Comparison of ENCODE assay signal across 10 mouse cellular contexts in genomic region chr8:94574159-94574907, GRCm38 (mm10). TPM values are rescaled to one million over a fixed set of nuclear protein-coding genes. Genes with fewer than 3 reads are reported as not detected.
DNase-seq lines count a peak whose midpoint lies in the region; ATAC-seq and TF ChIP-seq lines count a peak whose summit lies in the region.
"Had no signal": no experiment of that assay in that cellular context is flagged by ENCODE, and none has a peak within 500 bp of the region (broad histone marks: within the 10 kb centered on the region; RNA-seq: fewer than 3 reads in every experiment).

No protein-coding gene starts in this region.

- TF ChIP-seq CTCF in stomach, postnatal 0 days (IDR thresholded peaks at IDR 0.05; ENCODE audit: low read depth), result no peak

- H3K27me3 ChIP-seq in midbrain, embryonic 14.5 days (ENCODE audit: control insufficient read depth, insufficient read depth, low read length), result no peaks in the 10 kb centered on the region
- H3K27me3 ChIP-seq in midbrain, embryonic 11.5 days (ENCODE audit: control insufficient read depth, insufficient read depth, low read length), result no peaks in the 10 kb centered on the region
- no peaks in the 10 kb centered on the region for H3K27me3 ChIP-seq in stomach, postnatal 0 days (ENCODE audit: control insufficient read depth, insufficient read depth, low read length)

- no peaks in the 10 kb centered on the region for H3K4me1 ChIP-seq in midbrain, embryonic 14.5 days (ENCODE audit: control insufficient read depth, insufficient read depth, low read length)
- H3K4me1 ChIP-seq in midbrain, embryonic 11.5 days (ENCODE audit: control insufficient read depth, insufficient read depth, low read length), result no peaks in the 10 kb centered on the region
- H3K4me1 ChIP-seq in stomach, postnatal 0 days (replicated peaks; ENCODE audit: control insufficient read depth, insufficient read depth), result no peaks in the 10 kb centered on the region

- peak; percentile 55 for DNase-seq in midbrain, embryonic 14.5 days
- DNase-seq in midbrain, embryonic 11.5 days (ENCODE audit: low spot score, missing footprints), result no peak
- peak; percentile 73 to 79 for DNase-seq in frontal cortex, postnatal 10 days (ENCODE audit: low spot score in 2 of 2)
- DNase-seq in left cerebral cortex, adult 8-10 months (ENCODE audit: low spot score in 2 of 2), result peak; percentile 30 to 84
- peak; percentile 77 for DNase-seq in right cerebral cortex, postnatal 4 days
- no peak for DNase-seq in stomach, postnatal 0 days (ENCODE audit: low spot score)
- DNase-seq in spleen, postnatal 14 days (ENCODE audit: low spot score in 2 of 2), result no peak
- DNase-seq in urinary bladder, postnatal 36 days (ENCODE audit: low spot score in 2 of 2), result no peak
- DNase-seq: heart, postnatal 36 days had no signal

- 80% methylated on average over 15 of the region's 16 CpGs for WGBS in midbrain, embryonic 14.5 days
- WGBS in midbrain, embryonic 11.5 days, result 90% methylated on average over 16 of the region's 16 CpGs
- 86% methylated on average over 16 of the region's 16 CpGs for WGBS in stomach, postnatal 0 days

- peaks cover 67% of the 10 kb centered on the region for H3K36me3 ChIP-seq in midbrain, embryonic 14.5 days (ENCODE audit: control insufficient read depth, insufficient read depth, low read length)
- peaks cover 17% of the 10 kb centered on the region for H3K36me3 ChIP-seq in midbrain, embryonic 11.5 days (ENCODE audit: control insufficient read depth, insufficient read depth, low read length)
- H3K36me3 ChIP-seq in stomach, postnatal 0 days (ENCODE audit: control insufficient read depth, insufficient read depth, low read length), result peaks cover 24% of the 10 kb centered on the region

- TF ChIP-seq EP300 in stomach, postnatal 0 days (optimal IDR thresholded peaks at IDR 0.05), result no peak

- no peak overlapping the region for H3K4me2 ChIP-seq in midbrain, embryonic 14.5 days (ENCODE audit: low read length)
- H3K4me2 ChIP-seq in midbrain, embryonic 11.5 days, result no peak overlapping the region
- H3K4me2 ChIP-seq in stomach, postnatal 0 days (replicated peaks; ENCODE audit: low read depth), result no peak overlapping the region

- H3K4me3 ChIP-seq in midbrain, embryonic 14.5 days (replicated peaks; ENCODE audit: low read depth, low read length), result no peak overlapping the region
- no peak overlapping the region for H3K4me3 ChIP-seq in midbrain, embryonic 11.5 days (ENCODE audit: low read depth, low read length)
- no peak overlapping the region for H3K4me3 ChIP-seq in stomach, postnatal 0 days (ENCODE audit: low read depth, low read length)
- H3K4me3 ChIP-seq: erythroblast, embryonic 14.5 days had no signal

- ATAC-seq in midbrain, embryonic 14.5 days (ENCODE audit: low FRiP score, low TSS enrichment), result no peak; the same call in 1 of the 2 replicates
- ATAC-seq in midbrain, embryonic 11.5 days (ENCODE audit: low FRiP score), result no peak
- no peak for ATAC-seq in stomach, postnatal 0 days (ENCODE audit: low FRiP score, low TSS enrichment)

- H3K9ac ChIP-seq in midbrain, embryonic 14.5 days (replicated peaks; ENCODE audit: low read length), result no peak overlapping the region
- no peak overlapping the region for H3K9ac ChIP-seq in midbrain, embryonic 11.5 days (ENCODE audit: low read length)
- no peak overlapping the region for H3K9ac ChIP-seq in stomach, postnatal 0 days (ENCODE audit: low read length)

- no peaks in the 10 kb centered on the region for H3K9me3 ChIP-seq in midbrain, embryonic 14.5 days (ENCODE audit: control insufficient read depth, low read length)
- no peaks in the 10 kb centered on the region for H3K9me3 ChIP-seq in midbrain, embryonic 11.5 days (ENCODE audit: control insufficient read depth, low read length)
- no peaks in the 10 kb centered on the region for H3K9me3 ChIP-seq in stomach, postnatal 0 days (ENCODE audit: control insufficient read depth, low read length)

- peak overlapping the region; percentile 66 for H3K27ac ChIP-seq in midbrain, embryonic 14.5 days (replicated peaks; ENCODE audit: low read depth, low read length)
- no peak overlapping the region for H3K27ac ChIP-seq in midbrain, embryonic 11.5 days (ENCODE audit: low read depth, low read length)
- no peak overlapping the region for H3K27ac ChIP-seq in stomach, postnatal 0 days (replicated peaks)

RNA-seq across cellular contexts. Expression of gene Rspry1, which starts 27.4 kb away (rescaled TPM):
- polyA plus RNA-seq in midbrain, embryonic 14.5 days (2014; fragmentation: Nextera tagmentation; extraction: Ambion mirVana), result 46.1 and 54.4 TPM in 2 replicates
- polyA plus RNA-seq in midbrain, embryonic 11.5 days (2014; fragmentation: Nextera tagmentation; extraction: Ambion mirVana), result 50.7 and 51.9 TPM in 2 replicates
- total RNA-seq in left cerebral cortex, adult 8-10 months (2022), result 10 to 100 TPM; 26.5 to 29.5 (median 28.4) TPM
- 15.2 and 16.1 TPM in 2 replicates for polyA plus RNA-seq in stomach, postnatal 0 days (2015; fragmentation: Nextera tagmentation; extraction: Ambion mirVana)

RNA-seq across cellular contexts. Expression of gene Fam192a, which starts 27.5 kb away (rescaled TPM):
- polyA plus RNA-seq in midbrain, embryonic 14.5 days (2014; fragmentation: Nextera tagmentation; extraction: Ambion mirVana), result 71.9 and 91.9 TPM in 2 replicates
- polyA plus RNA-seq in midbrain, embryonic 11.5 days (2014; fragmentation: Nextera tagmentation; extraction: Ambion mirVana), result 107 and 127 TPM in 2 replicates
- total RNA-seq in left cerebral cortex, adult 8-10 months (2022), result 10 to 100 TPM; 31.5 to 40.6 (median 38.9) TPM
- polyA plus RNA-seq in stomach, postnatal 0 days (2015; fragmentation: Nextera tagmentation; extraction: Ambion mirVana), result 42.0 and 44.7 TPM in 2 replicates

RNA-seq across cellular contexts. Expression of gene Cpne2, which starts 41.5 kb away (rescaled TPM):
- 11.5 and 14.1 TPM in 2 replicates for polyA plus RNA-seq in midbrain, embryonic 14.5 days (2014; fragmentation: Nextera tagmentation; extraction: Ambion mirVana)
- 11.1 and 12.4 TPM in 2 replicates for polyA plus RNA-seq in midbrain, embryonic 11.5 days (2014; fragmentation: Nextera tagmentation; extraction: Ambion mirVana)
- 10 to 100 TPM; 20.1 to 28.9 (median 23.6) TPM for total RNA-seq in left cerebral cortex, adult 8-10 months (2022)
- 6.2 and 7.9 TPM in 2 replicates for polyA plus RNA-seq in stomach, postnatal 0 days (2015; fragmentation: Nextera tagmentation; extraction: Ambion mirVana)

Comparison
In these comparisons a context has a peak if more than half of its experiments do, and no peak if none do; other contexts are left out.
1. DNase-seq: peak in midbrain, embryonic 14.5 days (single experiment), frontal cortex, postnatal 10 days (2 of 2), left cerebral cortex, adult 8-10 months (2 of 2) and right cerebral cortex, postnatal 4 days (single experiment); none in midbrain, embryonic 11.5 days (single experiment), stomach, postnatal 0 days (single experiment), spleen, postnatal 14 days (0 of 2) and urinary bladder, postnatal 36 days (0 of 2).